Mouse (Mus musculus) brain, embryonic 14.5 days (tissue): Measurements from ENCODE around the gene Dlgap1. TPM values are rescaled to one million over a fixed set of nuclear protein-coding genes. Genes with fewer than 3 reads are reported as not detected.
A peak's percentile ranks its signal among the peaks of the same experiment; 100 is the strongest.

Experiments
- DNase-seq: peaks from one replicate; pipeline ENCODE4 v3.0.0-alpha.2; 2011; ENCODE audit warnings: low read depth
- CTCF ChIP-seq: fragments of 200-500 bp; IDR thresholded peaks from 2 replicates; pipeline ENCODE4 v1.5.1; 2012; ENCODE audit warnings: inconsistent platforms, mild to moderate bottlenecking, moderate library complexity, borderline replicate concordance; ENCODE audit not compliant: insufficient read depth, insufficient read length; ENCODE audit errors: extremely low read depth
- POLR2A ChIP-seq: fragments of 200-500 bp; IDR thresholded peaks from 2 replicates; pipeline ENCODE4 v1.6.1; 2012; ENCODE audit warnings: mild to moderate bottlenecking, inconsistent platforms, borderline replicate concordance; ENCODE audit not compliant: poor library complexity, insufficient read depth, insufficient read length, severe bottlenecking; ENCODE audit errors: extremely low read depth
- polyA plus RNA-seq: library from polyadenylated mRNA; depleted of rRNA; stranded (reverse); fragments of >200 nt; gene quantifications from 2 replicates; pipeline ENCODE4 v1.2.3, GENCODE M21; 2012

Gene Dlgap1
- polyA plus RNA-seq, 1 experiment = 25.4 TPM

DNA sequence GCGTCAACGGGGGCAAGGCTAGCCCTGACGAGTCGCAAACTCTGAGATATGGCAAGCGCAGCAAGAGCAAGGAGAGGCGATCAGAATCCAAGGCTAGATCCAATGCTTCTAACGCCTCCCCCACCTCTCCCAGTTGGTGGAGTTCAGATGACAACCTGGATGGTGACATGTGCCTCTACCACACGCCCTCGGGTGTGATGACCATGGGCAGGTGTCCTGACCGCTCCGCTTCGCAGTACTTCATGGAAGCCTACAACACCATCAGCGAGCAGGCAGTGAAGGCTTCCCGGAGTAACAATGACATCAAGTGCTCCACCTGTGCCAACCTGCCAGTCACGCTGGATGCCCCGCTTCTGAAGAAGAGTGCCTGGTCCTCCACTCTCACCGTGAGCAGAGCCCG lies 547.6 kb downstream of the Dlgap1 start:
- DNase-seq = no peak
- no peak for TF ChIP-seq POLR2A
- no peak for TF ChIP-seq CTCF

DNA sequence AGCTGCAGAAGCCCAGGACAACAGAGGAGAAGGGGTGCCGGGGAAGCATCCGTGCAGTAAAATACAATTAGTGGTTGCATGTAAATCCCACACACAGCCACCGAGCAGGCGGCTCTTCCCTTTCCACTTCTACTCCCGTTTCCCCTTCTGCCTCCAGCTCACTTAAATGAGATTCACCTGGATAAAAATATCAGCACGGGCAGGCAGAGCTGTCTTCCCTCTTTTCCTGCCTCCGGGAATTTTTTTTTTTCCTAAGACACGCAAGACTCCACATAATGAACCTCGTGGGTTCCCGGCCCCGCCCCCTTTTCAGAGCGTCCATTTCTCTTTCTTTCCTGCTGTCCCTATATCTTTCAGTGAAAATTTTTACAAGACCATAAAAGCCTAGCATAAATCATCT lies 548.5 kb downstream of the Dlgap1 start:
- TF ChIP-seq POLR2A = no peak
- no peak for TF ChIP-seq CTCF
- DNase-seq = no peak

DNA sequence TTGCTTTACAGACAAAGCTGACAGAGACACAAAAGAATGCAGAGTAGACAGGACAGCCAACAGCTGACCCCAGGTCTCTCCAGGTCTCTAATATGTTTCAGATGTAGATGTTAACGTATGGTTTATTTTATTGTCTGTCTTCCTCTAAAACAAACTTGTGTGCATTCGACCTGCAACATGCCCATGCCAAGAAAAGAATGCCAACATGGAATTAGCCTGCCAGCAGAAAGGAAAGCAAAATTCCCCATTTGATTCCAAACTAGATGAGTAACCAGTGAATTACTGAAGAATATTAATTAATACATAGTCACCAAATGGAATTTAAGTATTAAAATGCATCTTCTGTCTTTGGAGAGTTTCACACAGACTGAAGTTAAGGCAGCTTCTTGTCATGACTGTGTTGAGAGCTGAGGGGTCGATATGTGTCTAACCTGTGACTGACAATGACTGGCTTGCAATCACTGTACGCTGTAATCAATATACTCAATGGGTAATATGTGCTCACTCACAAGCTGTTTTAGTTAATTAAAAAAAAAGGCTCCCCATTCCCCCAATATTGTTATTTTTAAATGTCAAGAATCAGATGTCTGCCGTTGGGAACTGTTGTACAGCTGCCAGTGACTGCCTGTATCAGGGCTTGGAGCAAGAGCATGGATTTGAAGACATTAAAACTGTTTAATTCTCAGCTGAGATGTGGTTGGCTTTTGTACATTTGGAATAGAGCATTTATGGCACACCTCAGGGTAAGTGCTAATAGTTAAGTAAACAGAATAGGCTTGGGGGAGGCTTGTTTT lies 552.4 kb downstream of the Dlgap1 start:
- DNase-seq = peak; percentile 45
- TF ChIP-seq POLR2A (no peak), CTCF (no peak)

DNA sequence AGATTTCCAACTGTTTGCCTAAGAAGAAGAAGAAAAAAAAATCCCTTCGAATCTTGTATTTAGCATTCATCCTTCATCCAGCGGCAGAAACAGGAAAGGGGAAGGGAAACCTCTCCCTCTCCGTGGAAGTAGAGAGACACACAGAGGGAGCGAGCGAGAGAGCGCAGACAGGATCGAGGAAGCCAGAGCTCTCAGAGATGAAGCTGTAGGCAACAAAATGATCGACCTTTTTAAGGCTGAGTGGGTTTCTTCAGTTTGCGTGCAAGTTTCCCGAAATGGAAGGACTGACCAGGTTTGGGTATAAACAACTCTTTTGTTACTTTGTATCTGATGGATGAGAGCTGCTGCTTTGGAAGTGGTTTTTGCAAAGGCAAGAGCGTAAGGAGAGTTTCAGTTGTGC lies 553.1 kb downstream of the Dlgap1 start:
- TF ChIP-seq CTCF = no peak
- no peak for TF ChIP-seq POLR2A
- peak; percentile 66 for DNase-seq

DNA sequence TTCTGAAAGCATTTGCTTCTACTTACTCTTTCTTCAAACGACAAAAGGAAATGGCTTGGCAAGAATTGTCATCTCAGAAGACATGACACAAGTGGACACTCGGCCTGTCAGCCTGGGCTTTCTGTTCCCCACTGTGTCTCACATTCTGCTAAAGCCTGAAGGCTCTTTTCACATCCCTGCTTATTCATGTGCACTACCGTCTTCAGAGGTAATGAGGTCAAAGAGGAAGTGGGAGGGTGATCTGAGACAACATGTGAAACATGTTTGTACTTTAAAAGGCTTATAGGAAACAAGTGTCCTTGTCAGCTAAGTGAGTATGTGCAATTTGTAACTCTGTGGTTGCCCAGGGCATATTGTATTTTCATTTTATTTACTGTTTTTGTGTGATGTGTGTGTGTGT lies 557.1 kb downstream of the Dlgap1 start:
- TF ChIP-seq CTCF (no peak), POLR2A (no peak)
- no peak for DNase-seq

DNA sequence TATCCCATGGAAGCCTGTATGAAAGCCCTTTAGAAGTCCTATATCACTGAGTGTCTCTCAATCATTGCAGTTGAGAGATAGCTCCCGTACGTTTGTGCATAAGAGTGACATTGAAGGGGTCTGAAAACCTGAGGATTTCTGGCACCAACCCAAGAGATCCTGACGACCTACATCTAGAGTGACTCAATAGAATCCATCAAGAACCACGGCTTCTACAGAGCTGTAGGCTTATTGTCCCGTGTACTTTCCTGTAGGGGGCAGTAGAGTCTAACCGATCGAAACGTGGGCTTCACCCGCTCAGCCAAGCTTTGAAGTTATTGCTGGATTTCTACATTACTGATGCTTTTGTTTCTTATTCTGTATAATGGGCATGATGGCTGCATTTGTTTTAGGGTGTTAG lies 558.2 kb downstream of the Dlgap1 start:
- TF ChIP-seq POLR2A (no peak), CTCF (peak; percentile 61; the same call in 1 of the 2 replicates)
- peak; percentile 62 for DNase-seq

DNA sequence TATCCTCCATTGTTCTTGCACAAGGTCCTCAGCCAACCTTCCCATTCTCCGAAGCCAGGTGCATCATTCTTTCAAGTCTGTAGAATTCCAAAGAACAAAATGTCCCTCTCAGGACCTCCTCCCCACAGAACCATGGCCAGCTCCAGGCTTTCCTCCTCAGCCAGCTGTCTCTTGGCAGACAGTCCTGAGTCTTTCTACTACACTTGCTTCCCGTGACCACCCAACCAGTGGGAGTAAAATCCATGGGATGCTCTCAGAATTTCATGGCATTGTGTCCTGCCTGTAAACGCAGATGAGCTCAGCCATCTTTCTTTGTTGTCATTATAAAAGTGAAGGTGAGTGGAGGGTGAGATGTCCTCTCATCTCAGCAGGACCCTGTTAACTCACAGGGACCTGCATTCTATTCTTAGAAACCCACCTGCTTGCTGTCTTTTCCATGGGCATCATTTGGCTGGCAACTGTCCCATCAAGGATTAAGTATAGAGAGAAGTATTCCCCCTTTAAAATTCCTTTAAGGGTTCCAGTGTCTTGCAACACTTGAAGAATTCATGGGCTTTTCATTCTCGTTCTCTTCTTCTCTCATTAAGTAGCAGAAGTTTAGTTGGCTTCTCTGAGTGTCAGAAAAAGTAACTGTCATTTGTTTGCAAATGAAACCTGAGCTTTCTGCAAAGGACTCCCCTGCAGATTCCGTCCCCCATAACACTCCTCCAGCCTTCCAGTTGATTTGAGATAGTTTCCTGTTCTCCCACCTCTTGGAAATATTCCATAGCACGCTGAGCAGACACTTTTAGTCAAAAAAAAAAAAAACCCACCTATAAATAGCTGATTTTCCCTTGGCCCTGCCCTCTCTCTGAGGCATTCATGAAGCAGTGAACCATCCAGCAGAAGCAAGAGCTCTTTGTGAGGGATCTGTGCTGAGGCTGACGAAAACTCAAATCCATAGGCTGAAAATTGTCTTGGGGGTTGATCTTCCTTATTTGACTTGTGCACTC lies 559.6 kb downstream of the Dlgap1 start:
- DNase-seq = no peak

DNA sequence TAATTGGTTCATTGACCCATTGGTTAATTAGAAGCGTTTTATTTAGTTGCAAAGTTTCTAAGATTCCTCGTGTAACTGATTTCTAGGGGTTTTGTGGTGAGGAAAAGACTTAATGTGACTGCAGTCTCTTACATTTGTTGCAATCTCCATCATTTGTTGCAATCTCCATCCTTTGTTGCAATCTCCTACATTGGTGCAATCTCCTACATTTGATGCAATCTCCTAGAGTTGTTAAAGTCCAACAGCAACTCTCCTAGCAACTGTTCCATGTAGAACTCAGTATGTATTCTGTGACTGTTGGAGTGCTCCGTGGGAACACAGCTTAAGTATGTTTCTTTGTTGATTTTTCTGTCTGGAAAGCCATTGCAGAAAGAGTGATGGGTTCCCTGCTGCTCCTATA lies 565.4 kb downstream of the Dlgap1 start:
- no peak for TF ChIP-seq POLR2A
- TF ChIP-seq CTCF = no peak
- DNase-seq = no peak

More for the DNA sequence above, 559.6 kb downstream of the Dlgap1 start:
- TF ChIP-seq CTCF = no peak
- TF ChIP-seq POLR2A = no peak

DNA sequence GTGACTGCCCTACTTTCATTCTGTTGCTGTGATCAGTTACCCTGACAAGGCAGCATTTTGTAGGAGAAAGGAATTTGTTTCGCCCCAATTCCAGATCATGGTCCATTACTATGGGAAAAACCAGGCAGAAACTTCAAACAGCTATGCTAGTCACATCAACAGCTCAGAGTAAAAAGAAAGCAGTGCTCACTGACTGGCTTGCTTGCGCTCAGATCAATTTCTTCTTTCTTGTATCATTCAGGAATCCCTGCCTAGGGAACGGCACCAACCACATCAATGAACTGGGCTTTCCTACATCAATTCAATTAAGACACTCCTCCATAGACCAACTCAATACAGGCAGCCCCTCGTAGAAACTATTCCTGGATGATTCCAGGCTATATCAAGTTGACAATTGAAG lies 572.9 kb downstream of the Dlgap1 start:
- TF ChIP-seq CTCF (no peak), POLR2A (no peak)
- DNase-seq = no peak

DNA sequence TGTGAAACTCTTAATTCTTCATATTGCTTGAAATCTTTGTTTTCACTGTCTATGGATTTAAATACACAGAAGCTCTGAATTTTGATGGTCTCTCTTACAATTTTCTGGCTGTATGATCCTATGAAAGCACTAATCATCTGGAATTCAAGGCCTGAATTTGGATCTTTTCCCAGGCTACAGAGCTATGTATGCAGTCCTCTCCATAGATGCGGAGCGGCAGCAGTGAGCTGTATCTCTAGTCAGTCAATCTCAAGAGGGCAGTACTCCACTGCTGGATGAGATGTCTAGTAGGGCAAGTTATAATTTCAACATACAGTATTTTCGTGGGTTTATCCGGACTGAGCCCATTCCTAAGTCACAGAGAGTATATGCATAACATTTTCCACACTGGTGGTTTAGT lies 581.9 kb downstream of the Dlgap1 start:
- TF ChIP-seq POLR2A (no peak), CTCF (no peak)
- DNase-seq = peak; percentile 34

DNA sequence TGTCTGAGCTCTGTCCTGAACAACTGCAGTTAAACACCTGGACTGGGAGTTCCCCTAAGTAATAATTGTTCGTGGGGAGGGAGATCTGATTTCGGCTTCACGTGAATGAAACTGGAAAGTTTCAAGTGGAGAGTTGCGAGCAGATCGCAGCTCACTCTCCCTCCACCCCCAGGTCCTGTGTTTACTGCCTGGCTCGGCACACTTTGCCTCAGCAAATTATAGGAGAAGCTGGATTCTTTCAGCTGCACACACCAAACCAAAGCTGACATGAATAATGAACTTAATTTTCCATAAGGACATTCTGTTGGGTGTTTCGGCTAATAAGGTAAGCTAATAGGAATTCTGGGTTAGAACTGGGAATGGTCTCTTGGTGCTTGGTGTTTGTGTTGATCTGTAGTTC lies 592.7 kb downstream of the Dlgap1 start:
- no peak for DNase-seq

DNA sequence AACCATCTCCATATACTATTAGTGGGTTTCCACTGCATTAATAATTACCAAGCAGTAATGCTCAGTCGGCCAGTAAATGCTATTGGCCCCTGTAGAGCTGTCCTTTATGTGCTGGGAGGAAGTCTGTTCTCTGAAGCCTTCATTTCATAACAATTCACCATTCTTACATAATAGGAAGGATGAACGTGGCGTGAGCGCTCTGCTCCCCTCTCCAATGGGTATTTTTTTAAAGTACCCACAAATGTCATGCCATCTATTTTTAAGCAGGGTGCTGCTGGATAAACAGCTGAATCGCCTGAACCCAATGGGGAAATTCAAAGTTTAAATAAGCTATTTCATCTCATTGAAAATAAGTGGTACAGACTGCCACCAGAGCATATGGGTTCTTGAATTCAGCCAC lies 602.0 kb downstream of the Dlgap1 start:
- TF ChIP-seq POLR2A (no peak), CTCF (no peak)
- DNase-seq = no peak

More for the DNA sequence above, 592.7 kb downstream of the Dlgap1 start:
- TF ChIP-seq POLR2A = no peak
- no peak for TF ChIP-seq CTCF

DNA sequence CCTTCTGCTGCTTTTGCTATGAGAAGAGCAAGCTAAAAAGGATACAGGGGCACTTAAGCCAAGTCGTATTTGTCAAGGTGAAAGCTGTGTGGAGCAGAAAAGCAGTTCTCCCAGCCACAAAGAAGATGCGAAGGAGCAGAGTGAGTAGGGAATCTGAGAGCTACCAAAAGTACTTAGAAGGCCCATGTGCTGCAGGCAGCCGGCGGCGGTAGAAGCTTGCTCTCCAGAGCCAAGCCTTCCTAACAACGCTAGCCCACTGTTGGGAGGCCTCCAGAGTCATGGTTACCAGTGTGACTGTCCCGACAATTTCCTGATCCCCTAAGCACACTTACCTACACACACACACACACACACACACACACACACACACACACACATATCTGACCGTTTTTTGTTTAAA lies 614.2 kb downstream of the Dlgap1 start:
- DNase-seq = no peak
- no peak for TF ChIP-seq CTCF
- TF ChIP-seq POLR2A = no peak
